Mouse (Mus musculus): ENCODE results near the gene Ppp1r15a. TPM values are rescaled to one million over a fixed set of nuclear protein-coding genes. Genes with fewer than 3 reads are reported as not detected.

Ppp1r15a gene
- total RNA-seq, 2 experiments from 2014 or later = 25.5 to 28.5 TPM

Other genes with a start within 250 kb of the Ppp1r15a start
- gene Slc6a21, start 248.8 kb downstream of the Ppp1r15a start, total RNA-seq (2021) = under 1 TPM; 0.41 to 0.60 TPM
- 10 to 100 TPM; 20.5 to 32.2 TPM for gene Trpm4, start 192.5 kb downstream of the Ppp1r15a start, total RNA-seq (2021)
- 1 to 10 TPM in 1 of 2 experiments, under 1 TPM in 1; 0.99 to 1.3 TPM for gene Hrc, start 191.0 kb downstream of the Ppp1r15a start, total RNA-seq (2021)
- gene Ppfia3, start 159.2 kb downstream of the Ppp1r15a start, total RNA-seq (2021) = 100 to 1,000 TPM; 142 to 147 TPM
- gene Lin7b, start 155.7 kb downstream of the Ppp1r15a start, total RNA-seq (2021) = 100 to 1,000 TPM; 176 to 192 TPM
- gene Snrnp70, start 130.5 kb downstream of the Ppp1r15a start, total RNA-seq (2021) = 100 to 1,000 TPM; 352 to 384 TPM
- gene Kcna7, start 120.6 kb downstream of the Ppp1r15a start, total RNA-seq (2021) = not detected
- gene Ntf5, start 112.6 kb downstream of the Ppp1r15a start, total RNA-seq (2021) = not detected
- gene Lhb, start 105.4 kb downstream of the Ppp1r15a start, total RNA-seq (2021) = not detected
- 10 to 100 TPM; 16.9 to 17.3 TPM for gene Gys1, start 91.4 kb downstream of the Ppp1r15a start, total RNA-seq (2021)
- 10 to 100 TPM; 31.3 to 41.1 TPM for gene Ruvbl2, start 88.2 kb downstream of the Ppp1r15a start, total RNA-seq (2021)
- gene Ftl1, start 66.4 kb downstream of the Ppp1r15a start, total RNA-seq (2021) = 100 to 1,000 TPM; 445 to 456 TPM
- gene Bax, start 59.4 kb downstream of the Ppp1r15a start, total RNA-seq (2021) = 10 to 100 TPM; 86.0 to 93.8 TPM
- not detected for gene Tulp2, start 44.4 kb downstream of the Ppp1r15a start, total RNA-seq (2021)
- not detected for gene Gm45808, start 39.5 kb downstream of the Ppp1r15a start, total RNA-seq (2021)
- 1 to 10 TPM; 3.0 to 3.1 TPM for gene Dhdh, start 37.5 kb downstream of the Ppp1r15a start, total RNA-seq (2021)
- 100 to 1,000 TPM; 114 to 127 TPM for gene Nucb1, start 15.9 kb downstream of the Ppp1r15a start, total RNA-seq (2021)
- 1 to 10 TPM; 1.3 to 2.7 TPM for gene Plekha4, start 62 bp upstream of the Ppp1r15a start, total RNA-seq (2021)
- gene Hsd17b14, start 28.6 kb upstream of the Ppp1r15a start, total RNA-seq (2021) = under 1 TPM in 1 of 2 experiments, not detected in 1; 0.93 TPM
- 10 to 100 TPM; 20.9 to 21.8 TPM for gene Bcat2, start 43.9 kb upstream of the Ppp1r15a start, total RNA-seq (2021)
- not detected for gene Fgf21, start 89.2 kb upstream of the Ppp1r15a start, total RNA-seq (2021)
- gene Fut1, start 91.0 kb upstream of the Ppp1r15a start, total RNA-seq (2021) = under 1 TPM; 0.13 to 0.30 TPM
- not detected for gene Izumo1, start 95.5 kb upstream of the Ppp1r15a start, total RNA-seq (2021)
- gene Rasip1, start 101.2 kb upstream of the Ppp1r15a start, total RNA-seq (2021) = 10 to 100 TPM; 15.1 to 15.8 TPM
- gene Mamstr, start 113.7 kb upstream of the Ppp1r15a start, total RNA-seq (2021) = 1 to 10 TPM; 1.2 to 2.2 TPM
- under 1 TPM; 0.18 to 0.24 TPM for gene Fut2, start 140.1 kb upstream of the Ppp1r15a start, total RNA-seq (2021)
- under 1 TPM; 0.45 to 0.47 TPM for gene Ntn5, start 157.8 kb upstream of the Ppp1r15a start, total RNA-seq (2021)
- gene Sec1, start 168.1 kb upstream of the Ppp1r15a start, total RNA-seq (2021) = under 1 TPM; 0.34 to 0.39 TPM
- 100 to 1,000 TPM; 152 to 154 TPM for gene Car11, start 173.6 kb upstream of the Ppp1r15a start, total RNA-seq (2021)
- gene Dbp, start 178.8 kb upstream of the Ppp1r15a start, total RNA-seq (2021) = 10 to 100 TPM; 40.9 to 51.0 TPM
- 100 to 1,000 TPM; 437 to 456 TPM for gene Rpl18, start 189.2 kb upstream of the Ppp1r15a start, total RNA-seq (2021)
- gene Sphk2, start 191.7 kb upstream of the Ppp1r15a start, total RNA-seq (2021) = 10 to 100 TPM; 23.0 to 24.6 TPM
- under 1 TPM; 0.26 to 0.39 TPM for gene Fam83e, start 194.9 kb upstream of the Ppp1r15a start, total RNA-seq (2021)
- not detected for gene Spaca4, start 199.5 kb upstream of the Ppp1r15a start, total RNA-seq (2021)

Data from left cerebral cortex, postnatal 10 days (tissue).